9 mouse cellular contexts compared by ENCODE assay signal in genomic region chr3:104142376-104142775, GRCm38 (mm10).
A peak's percentile ranks its signal among the peaks of the same experiment; 100 is the strongest.
DNase-seq lines count a peak whose midpoint lies in the region; ATAC-seq and TF ChIP-seq lines count a peak whose summit lies in the region.
"Had no signal": no experiment of that assay in that cellular context is flagged by ENCODE, and none has a peak within 500 bp of the region (broad histone marks: within the 10 kb centered on the region; RNA-seq: fewer than 3 reads in every experiment).

No protein-coding gene starts in this region.

- no peaks in the 10 kb centered on the region for H3K9me3 ChIP-seq in midbrain, embryonic 14.5 days (ENCODE audit: control insufficient read depth, low read length)
- no peaks in the 10 kb centered on the region for H3K9me3 ChIP-seq in midbrain, embryonic 16.5 days (replicated peaks; ENCODE audit: control insufficient read depth, low read length, poor library complexity, severe bottlenecking)
- H3K9me3 ChIP-seq in intestine, embryonic 16.5 days (ENCODE audit: control insufficient read depth, low read length): no peaks in the 10 kb centered on the region
- H3K9me3 ChIP-seq in liver, postnatal 0 days (ENCODE audit: low read length): no peaks in the 10 kb centered on the region
- H3K9me3 ChIP-seq: forebrain, embryonic 12.5 days; limb, embryonic 15.5 days had no signal

- ATAC-seq in midbrain, embryonic 14.5 days (ENCODE audit: low FRiP score, low TSS enrichment): no peak
- ATAC-seq in midbrain, embryonic 16.5 days: no peak
- peak; percentile 94 for ATAC-seq in intestine, embryonic 16.5 days
- peak; percentile 97 for ATAC-seq in liver, postnatal 0 days
- no peak for ATAC-seq in granulocyte monocyte progenitor cell, adult 5-6 weeks (replicated peaks; ENCODE audit: poor library complexity, severe bottlenecking)

- no peaks in the 10 kb centered on the region for H3K4me1 ChIP-seq in midbrain, embryonic 14.5 days (ENCODE audit: control insufficient read depth, insufficient read depth, low read length)
- no peaks in the 10 kb centered on the region for H3K4me1 ChIP-seq in midbrain, embryonic 16.5 days (ENCODE audit: control insufficient read depth, insufficient read depth, low read length)
- no peaks in the 10 kb centered on the region; the same call in 1 of the 2 replicates for H3K4me1 ChIP-seq in intestine, embryonic 16.5 days (ENCODE audit: control insufficient read depth, insufficient read depth, low read length)
- no peaks in the 10 kb centered on the region for H3K4me1 ChIP-seq in liver, postnatal 0 days (ENCODE audit: insufficient read depth)
- H3K4me1 ChIP-seq: forebrain, embryonic 12.5 days; limb, embryonic 15.5 days had no signal

- WGBS in midbrain, embryonic 14.5 days: 45% methylated on average over 4 of the region's 4 CpGs
- WGBS in midbrain, embryonic 16.5 days: 39% methylated on average over 4 of the region's 4 CpGs
- 21% methylated on average over 4 of the region's 4 CpGs for WGBS in intestine, embryonic 16.5 days
- WGBS in liver, postnatal 0 days (ENCODE audit: insufficient replicate concordance): 48% methylated on average over 4 of the region's 4 CpGs

- H3K9ac ChIP-seq in midbrain, embryonic 14.5 days (replicated peaks; ENCODE audit: low read length): no peak overlapping the region
- H3K9ac ChIP-seq in midbrain, embryonic 16.5 days (ENCODE audit: low read depth, low read length): no peak overlapping the region
- H3K9ac ChIP-seq in intestine, embryonic 16.5 days (ENCODE audit: low read depth, low read length): no peak overlapping the region
- no peak overlapping the region for H3K9ac ChIP-seq in liver, postnatal 0 days (replicated peaks)
- H3K9ac ChIP-seq: forebrain, embryonic 12.5 days; limb, embryonic 15.5 days had no signal

- peak; percentile 6 for DNase-seq in midbrain, embryonic 14.5 days
- peak; percentile 75 for DNase-seq in liver, postnatal 0 days
- DNase-seq in frontal cortex, adult 2 months (ENCODE audit: extremely low spot score in 1 of 2, low spot score in 1 of 2): no peak
- no peak for DNase-seq in thymus, postnatal 0 days (ENCODE audit: low spot score)

- no peaks in the 10 kb centered on the region for H3K36me3 ChIP-seq in midbrain, embryonic 14.5 days (ENCODE audit: control insufficient read depth, insufficient read depth, low read length)
- H3K36me3 ChIP-seq in midbrain, embryonic 16.5 days (ENCODE audit: control insufficient read depth, insufficient read depth, low read length): no peaks in the 10 kb centered on the region
- no peaks in the 10 kb centered on the region for H3K36me3 ChIP-seq in intestine, embryonic 16.5 days (ENCODE audit: control insufficient read depth, insufficient read depth, low read length)
- H3K36me3 ChIP-seq in liver, postnatal 0 days (replicated peaks; ENCODE audit: insufficient read depth, low read length): no peaks in the 10 kb centered on the region
- H3K36me3 ChIP-seq: forebrain, embryonic 12.5 days; limb, embryonic 15.5 days had no signal

- no peak for TF ChIP-seq EP300 in liver, postnatal 0 days (IDR thresholded peaks at IDR 0.05; ENCODE audit: low read depth)

- H3K4me3 ChIP-seq in midbrain, embryonic 14.5 days (replicated peaks; ENCODE audit: low read depth, low read length): no peak overlapping the region
- no peak overlapping the region for H3K4me3 ChIP-seq in midbrain, embryonic 16.5 days (ENCODE audit: low read depth, low read length)
- H3K4me3 ChIP-seq in intestine, embryonic 16.5 days (ENCODE audit: low read length): no peak overlapping the region
- no peak overlapping the region for H3K4me3 ChIP-seq in liver, postnatal 0 days (ENCODE audit: low read depth, low read length)
- H3K4me3 ChIP-seq: forebrain, embryonic 12.5 days; limb, embryonic 15.5 days had no signal

- H3K27ac ChIP-seq in midbrain, embryonic 14.5 days (replicated peaks; ENCODE audit: low read depth, low read length): no peak overlapping the region
- H3K27ac ChIP-seq in midbrain, embryonic 16.5 days (ENCODE audit: low read length): no peak overlapping the region
- no peak overlapping the region for H3K27ac ChIP-seq in intestine, embryonic 16.5 days (ENCODE audit: low read length)
- peak overlapping the region; percentile 92 for H3K27ac ChIP-seq in liver, postnatal 0 days (ENCODE audit: low read depth)
- H3K27ac ChIP-seq: forebrain, embryonic 12.5 days; limb, embryonic 15.5 days had no signal

- H3K27me3 ChIP-seq in midbrain, embryonic 14.5 days (ENCODE audit: control insufficient read depth, insufficient read depth, low read length): no peaks in the 10 kb centered on the region
- H3K27me3 ChIP-seq in midbrain, embryonic 16.5 days (ENCODE audit: control insufficient read depth, insufficient read depth, low read depth, low read length): no peaks in the 10 kb centered on the region
- no peaks in the 10 kb centered on the region for H3K27me3 ChIP-seq in intestine, embryonic 16.5 days (replicated peaks; ENCODE audit: control insufficient read depth, insufficient read depth, low read length)
- H3K27me3 ChIP-seq in liver, postnatal 0 days (ENCODE audit: insufficient read depth, low read length): no peaks in the 10 kb centered on the region
- H3K27me3 ChIP-seq: forebrain, embryonic 12.5 days; limb, embryonic 15.5 days had no signal

- no peak for TF ChIP-seq CTCF in liver, postnatal 0 days (IDR thresholded peaks at IDR 0.05; ENCODE audit: low read depth)

- H3K4me2 ChIP-seq in midbrain, embryonic 14.5 days (ENCODE audit: low read length): no peak overlapping the region
- no peak overlapping the region for H3K4me2 ChIP-seq in midbrain, embryonic 16.5 days (ENCODE audit: low read length)
- H3K4me2 ChIP-seq in intestine, embryonic 16.5 days (ENCODE audit: low read depth, low read length): no peak overlapping the region
- H3K4me2 ChIP-seq in liver, postnatal 0 days (ENCODE audit: low read depth, low read length): peak overlapping the region; percentile 4; the same call in 1 of the 2 replicates
- H3K4me2 ChIP-seq: forebrain, embryonic 12.5 days; limb, embryonic 15.5 days had no signal

Comparison
In these comparisons a context has a peak if more than half of its experiments do, and no peak if none do; other contexts are left out.
1. ATAC-seq: peak in intestine, embryonic 16.5 days (single experiment) and liver, postnatal 0 days (single experiment); none in midbrain, embryonic 14.5 days (single experiment), midbrain, embryonic 16.5 days (single experiment) and granulocyte monocyte progenitor cell, adult 5-6 weeks (single experiment).
2. DNase-seq: peak in midbrain, embryonic 14.5 days (single experiment) and liver, postnatal 0 days (single experiment); none in frontal cortex, adult 2 months (0 of 2) and thymus, postnatal 0 days (single experiment).